In genomic region chr2:69723519-69723825, GRCm38 (mm10) we compare ENCODE assay signal across 8 mouse cellular contexts. TPM values are rescaled to one million over a fixed set of nuclear protein-coding genes. Genes with fewer than 3 reads are reported as not detected.
DNase-seq lines count a peak whose midpoint lies in the region; ATAC-seq and TF ChIP-seq lines count a peak whose summit lies in the region.

No protein-coding gene starts in this region.

- peak overlapping the region; percentile 70 for H3K4me2 ChIP-seq in heart, postnatal 0 days (ENCODE audit: low read depth, low read length)
- peak overlapping the region; percentile 83 for H3K4me2 ChIP-seq in hindbrain, embryonic 14.5 days (replicated peaks)
- peak overlapping the region; percentile 87 for H3K4me2 ChIP-seq in midbrain, embryonic 13.5 days (replicated peaks)

- no peak; the same call in 1 of the 2 replicates for ATAC-seq in heart, postnatal 0 days (ENCODE audit: insufficient read depth, low read depth)
- ATAC-seq in activated CD4-positive, CD25-positive, alpha-beta regulatory T cell, adult 4 months, result peak; percentile 15
- ATAC-seq in hindbrain, embryonic 14.5 days (ENCODE audit: low FRiP score), result peak; percentile 18; the same call in 1 of the 2 replicates
- no peak for ATAC-seq in midbrain, embryonic 13.5 days

- no peaks in the 10 kb centered on the region for H3K36me3 ChIP-seq in heart, postnatal 0 days (replicated peaks; ENCODE audit: control insufficient read depth, insufficient read depth, low read length)
- H3K36me3 ChIP-seq in hindbrain, embryonic 14.5 days (replicated peaks; ENCODE audit: control insufficient read depth, insufficient read depth), result no peaks in the 10 kb centered on the region
- no peaks in the 10 kb centered on the region for H3K36me3 ChIP-seq in midbrain, embryonic 13.5 days

- H3K4me3 ChIP-seq in heart, postnatal 0 days (ENCODE audit: low read depth, low read length), result peak overlapping the region; percentile 78
- H3K4me3 ChIP-seq in hindbrain, embryonic 14.5 days (replicated peaks; ENCODE audit: low read length), result peak overlapping the region; percentile 87
- peak overlapping the region; percentile 97 for H3K4me3 ChIP-seq in midbrain, embryonic 13.5 days (replicated peaks)

- peak overlapping the region; percentile 83 for H3K9ac ChIP-seq in heart, postnatal 0 days (replicated peaks; ENCODE audit: low read depth, low read length)
- H3K9ac ChIP-seq in hindbrain, embryonic 14.5 days, result peak overlapping the region; percentile 84
- H3K9ac ChIP-seq in midbrain, embryonic 13.5 days (replicated peaks), result peak overlapping the region; percentile 87

- no peak for TF ChIP-seq CTCF in heart, postnatal 0 days (IDR thresholded peaks at IDR 0.05; ENCODE audit: low read depth)

- no peak for TF ChIP-seq EP300 in heart, postnatal 0 days (IDR thresholded peaks at IDR 0.05; ENCODE audit: low read depth)

- no peaks in the 10 kb centered on the region for H3K9me3 ChIP-seq in heart, postnatal 0 days (replicated peaks; ENCODE audit: control insufficient read depth, low read length)
- H3K9me3 ChIP-seq in hindbrain, embryonic 14.5 days (ENCODE audit: control insufficient read depth, low read length), result no peaks in the 10 kb centered on the region
- no peaks in the 10 kb centered on the region for H3K9me3 ChIP-seq in midbrain, embryonic 13.5 days

- peaks cover 7% of the 10 kb centered on the region for H3K4me1 ChIP-seq in heart, postnatal 0 days (ENCODE audit: control insufficient read depth, insufficient read depth)
- H3K4me1 ChIP-seq in hindbrain, embryonic 14.5 days (replicated peaks; ENCODE audit: control insufficient read depth, insufficient read depth, low read length), result peaks cover 11% of the 10 kb centered on the region; the same call in 1 of the 2 replicates
- H3K4me1 ChIP-seq in midbrain, embryonic 13.5 days (replicated peaks), result peaks cover 16% of the 10 kb centered on the region

- no peaks in the 10 kb centered on the region for H3K27me3 ChIP-seq in heart, postnatal 0 days (ENCODE audit: control insufficient read depth, insufficient read depth, low read length)
- H3K27me3 ChIP-seq in hindbrain, embryonic 14.5 days (ENCODE audit: control insufficient read depth, insufficient read depth, low read length), result no peaks in the 10 kb centered on the region
- H3K27me3 ChIP-seq in midbrain, embryonic 13.5 days, result 0 out of 2 replicates have a peak, but pooled peaks cover 4% of the 10 kb centered on the region

- WGBS in heart, postnatal 0 days, result under 1% methylated on average over 13 of the region's 13 CpGs
- under 1% methylated on average over 13 of the region's 13 CpGs for WGBS in hindbrain, embryonic 14.5 days
- under 1% methylated on average over 13 of the region's 13 CpGs for WGBS in midbrain, embryonic 13.5 days

- peak; percentile 12 for DNase-seq in heart, postnatal 0 days (ENCODE audit: low spot score)
- no peak for DNase-seq in heart, adult 9 months (ENCODE audit: low spot score in 2 of 2)
- DNase-seq in hindbrain, embryonic 14.5 days (ENCODE audit: low spot score), result no peak
- no peak for DNase-seq in cerebellum, adult 9-10 months
- DNase-seq in frontal cortex, postnatal 10 days (ENCODE audit: low spot score in 2 of 2), result no peak
- DNase-seq in left cerebral cortex, adult 8-10 months (ENCODE audit: low spot score in 2 of 2), result no peak

- H3K27ac ChIP-seq in heart, postnatal 0 days (ENCODE audit: low read depth), result peak overlapping the region; percentile 85
- peak overlapping the region; percentile 79 for H3K27ac ChIP-seq in hindbrain, embryonic 14.5 days
- H3K27ac ChIP-seq in midbrain, embryonic 13.5 days, result peak overlapping the region; percentile 86; the same call in 1 of the 2 replicates

RNA-seq across cellular contexts. Expression of gene Ppig, which starts 1.1 kb away (rescaled TPM):
- total RNA-seq in heart, postnatal 0 days (2014; rRNA removed; ENCODE audit: low replicate concordance), result 3.6 and 19.9 TPM in 2 replicates
- 87.8 and 91.6 TPM in 2 replicates for polyA plus RNA-seq in heart, postnatal 0 days (2015; fragmentation: Nextera tagmentation; extraction: Ambion mirVana)
- 100 to 1,000 TPM; 176 to 203 TPM for polyA plus RNA-seq in activated CD4-positive, CD25-positive, alpha-beta regulatory T cell, adult 4 months (2017; shearing (Covaris generic))
- 83.9 and 84.8 TPM in 2 replicates for polyA plus RNA-seq in hindbrain, embryonic 14.5 days (2014; fragmentation: Nextera tagmentation; extraction: Ambion mirVana)
- 137 and 142 TPM in 2 replicates for polyA plus RNA-seq in midbrain, embryonic 13.5 days (2015; fragmentation: Nextera tagmentation; extraction: Ambion mirVana)
- total RNA-seq in left cerebral cortex, adult 8-10 months (2022), result 10 to 100 TPM; 65.0 to 75.5 (median 67.5) TPM

RNA-seq across cellular contexts. Expression of gene Fastkd1, which starts 10.2 kb away (rescaled TPM):
- total RNA-seq in heart, postnatal 0 days (2014; rRNA removed; ENCODE audit: low replicate concordance), result 22.5 and 40.3 TPM in 2 replicates
- polyA plus RNA-seq in heart, postnatal 0 days (2015; fragmentation: Nextera tagmentation; extraction: Ambion mirVana), result 18.7 and 18.9 TPM in 2 replicates
- 10 to 100 TPM in 1 of 2 experiments, 1 to 10 TPM in 1; 8.4 to 10.6 TPM for polyA plus RNA-seq in activated CD4-positive, CD25-positive, alpha-beta regulatory T cell, adult 4 months (2017; shearing (Covaris generic))
- 18.8 and 20.2 TPM in 2 replicates for polyA plus RNA-seq in hindbrain, embryonic 14.5 days (2014; fragmentation: Nextera tagmentation; extraction: Ambion mirVana)
- polyA plus RNA-seq in midbrain, embryonic 13.5 days (2015; fragmentation: Nextera tagmentation; extraction: Ambion mirVana), result 13.2 and 14.8 TPM in 2 replicates
- total RNA-seq in left cerebral cortex, adult 8-10 months (2022), result 10 to 100 TPM; 15.3 to 18.6 (median 16.7) TPM

RNA-seq across cellular contexts. Expression of gene Klhl41, which starts 53.6 kb away (rescaled TPM):
- total RNA-seq in heart, postnatal 0 days (2014; rRNA removed; ENCODE audit: low replicate concordance), result 26.5 and 42.0 TPM in 2 replicates
- 35.4 and 36.9 TPM in 2 replicates for polyA plus RNA-seq in heart, postnatal 0 days (2015; fragmentation: Nextera tagmentation; extraction: Ambion mirVana)
- not detected for polyA plus RNA-seq in activated CD4-positive, CD25-positive, alpha-beta regulatory T cell, adult 4 months (2017; shearing (Covaris generic))
- polyA plus RNA-seq in hindbrain, embryonic 14.5 days (2014; fragmentation: Nextera tagmentation; extraction: Ambion mirVana), result 0.13 and 0.24 TPM in 2 replicates
- polyA plus RNA-seq in midbrain, embryonic 13.5 days (2015; fragmentation: Nextera tagmentation; extraction: Ambion mirVana), result 0.13 and 0.18 TPM in 2 replicates
- 1 to 10 TPM in 2 of 4 experiments, under 1 TPM in 2; 0.44 to 1.2 (median 0.98) TPM for total RNA-seq in left cerebral cortex, adult 8-10 months (2022)

Comparison
In these comparisons a context has a peak if more than half of its experiments do, and no peak if none do; other contexts are left out.
1. ATAC-seq: peak in activated CD4-positive, CD25-positive, alpha-beta regulatory T cell, adult 4 months (single experiment) and hindbrain, embryonic 14.5 days (single experiment); none in heart, postnatal 0 days (single experiment) and midbrain, embryonic 13.5 days (single experiment).
2. RNA of gene Klhl41, which starts 53.6 kb away (polyA plus RNA-seq): 35.4 to 36.9 TPM in heart, postnatal 0 days; 0.13 to 0.24 TPM in hindbrain, embryonic 14.5 days, 0.13 to 0.18 TPM in midbrain, embryonic 13.5 days and not detected in activated CD4-positive, CD25-positive, alpha-beta regulatory T cell, adult 4 months; every median in the first group is over 10 times any median in the second.
3. Peak in every context shown above with its lines, with median percentiles within 50 percentile points of each other: H3K27ac ChIP-seq, H3K4me2 ChIP-seq, H3K4me3 ChIP-seq and H3K9ac ChIP-seq.